ENCODE assay signal across 8 mouse cellular contexts in the genomic region with DNA sequence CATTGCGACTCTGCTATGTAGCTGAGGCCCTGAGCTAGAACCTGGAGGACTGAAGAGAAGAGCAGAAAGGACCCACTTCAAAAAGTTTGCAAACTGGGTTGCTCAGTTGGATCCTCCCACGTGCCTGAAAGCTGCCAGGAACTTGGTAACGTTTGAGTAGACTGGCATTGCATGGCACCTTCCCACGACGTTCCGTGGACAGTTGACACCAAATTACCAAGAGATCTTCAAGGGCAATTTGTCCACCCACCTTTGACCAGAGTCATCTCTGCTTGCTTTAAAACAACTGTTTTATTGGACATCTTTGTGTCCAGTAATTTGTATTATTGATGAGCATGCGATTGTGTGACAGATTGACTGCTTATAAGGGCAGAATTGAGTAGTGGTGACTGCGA. TPM values are rescaled to one million over a fixed set of nuclear protein-coding genes. Genes with fewer than 3 reads are reported as not detected.
DNase-seq lines count a peak whose midpoint lies in the region; ATAC-seq and TF ChIP-seq lines count a peak whose summit lies in the region.

A gene (minus strand): TSS at position 96 of the 395 bp plus-strand sequence.

- no peak for DNase-seq in heart, postnatal 4 days
- no peak for DNase-seq in left cerebral cortex, postnatal 14 days (ENCODE audit: low spot score in 2 of 2)
- no peak for DNase-seq in MN1 (ENCODE audit: low spot score)
- no peak for DNase-seq in thymus, postnatal 4 days

- no peak for TF ChIP-seq CTCF in ES-Bruce4 (IDR thresholded peaks at IDR 0.05; ENCODE audit: low read depth, low read length)

- TF ChIP-seq EP300 in ES-Bruce4 (IDR thresholded peaks at IDR 0.05; ENCODE audit: insufficient read depth, low read depth, low read length): no peak

- ATAC-seq in heart, embryonic 14.5 days (ENCODE audit: insufficient number of reproducible peaks, insufficient read depth, low FRiP score, low read depth): 0 out of 2 replicates have a peak, but pooled peaks have one; percentile 6
- no peak for ATAC-seq in forebrain, embryonic 16.5 days
- no peak for ATAC-seq in liver, embryonic 15.5 days (ENCODE audit: insufficient read depth)

- peak within 1 kb of the TSS; percentile 97 for H3K4me2 ChIP-seq in heart, embryonic 14.5 days (ENCODE audit: low read length)
- H3K4me2 ChIP-seq in forebrain, embryonic 16.5 days (ENCODE audit: low read length): peak within 1 kb of the TSS; percentile 97
- peak within 1 kb of the TSS; percentile 68 for H3K4me2 ChIP-seq in liver, embryonic 15.5 days

- no peaks in the 10 kb centered on the region for H3K36me3 ChIP-seq in heart, embryonic 14.5 days (ENCODE audit: control insufficient read depth, insufficient read depth, low read length)
- H3K36me3 ChIP-seq in ES-Bruce4 (ENCODE audit: control insufficient read depth, insufficient read depth, low read length, poor library complexity, severe bottlenecking): no peaks in the 10 kb centered on the region
- no peaks in the 10 kb centered on the region for H3K36me3 ChIP-seq in forebrain, embryonic 16.5 days (ENCODE audit: control insufficient read depth, insufficient read depth)
- H3K36me3 ChIP-seq in liver, embryonic 15.5 days (replicated peaks): no peaks in the 10 kb centered on the region

- peak within 1 kb of the TSS; percentile 58 for H3K9ac ChIP-seq in heart, embryonic 14.5 days (ENCODE audit: low read length)
- H3K9ac ChIP-seq in ES-Bruce4 (ENCODE audit: low read depth, poor library complexity, severe bottlenecking): peak within 1 kb of the TSS; percentile 57
- H3K9ac ChIP-seq in forebrain, embryonic 16.5 days (replicated peaks; ENCODE audit: low read depth, low read length): peak within 1 kb of the TSS; percentile 78
- no peak within 1 kb of the TSS for H3K9ac ChIP-seq in liver, embryonic 15.5 days

- H3K4me1 ChIP-seq in heart, embryonic 14.5 days (ENCODE audit: control insufficient read depth in 2 of 2, insufficient read depth in 2 of 2, low read length in 2 of 2): peaks cover 0 to 5% of the 10 kb centered on the region in 2 experiments; a peak in 2 of 4 replicates
- H3K4me1 ChIP-seq in ES-Bruce4 (ENCODE audit: control insufficient read depth, insufficient read depth, low read length): no peaks in the 10 kb centered on the region
- H3K4me1 ChIP-seq in forebrain, embryonic 16.5 days (replicated peaks; ENCODE audit: control insufficient read depth, insufficient read depth, low read length): peaks cover 9% of the 10 kb centered on the region
- no peaks in the 10 kb centered on the region; the same call in 1 of the 2 replicates for H3K4me1 ChIP-seq in liver, embryonic 15.5 days (replicated peaks)

- intact Hi-C loops in left cerebral cortex, postnatal 14 days (cut with DNase I): no loop called here

- H3K9me3 ChIP-seq in heart, embryonic 14.5 days (ENCODE audit: control insufficient read depth, low read length): no peaks in the 10 kb centered on the region
- H3K9me3 ChIP-seq in ES-Bruce4 (replicated peaks; ENCODE audit: control insufficient read depth, insufficient read depth, low read length, poor library complexity, severe bottlenecking): no peaks in the 10 kb centered on the region
- no peaks in the 10 kb centered on the region for H3K9me3 ChIP-seq in forebrain, embryonic 16.5 days (ENCODE audit: control insufficient read depth, low read length)
- H3K9me3 ChIP-seq in liver, embryonic 15.5 days (replicated peaks): no peaks in the 10 kb centered on the region

- no peak for TF ChIP-seq POLR2A in ES-Bruce4 (IDR thresholded peaks at IDR 0.05; ENCODE audit: insufficient read depth, low read length)

- WGBS in heart, embryonic 14.5 days: 53% methylated on average over 8 of the region's 8 CpGs
- WGBS in forebrain, embryonic 16.5 days: 55% methylated on average over 8 of the region's 8 CpGs
- 43% methylated on average over 8 of the region's 8 CpGs for WGBS in liver, embryonic 15.5 days (ENCODE audit: insufficient replicate concordance)

- H3K27ac ChIP-seq in heart, embryonic 14.5 days (replicated peaks in 1 of 2; ENCODE audit: control insufficient read depth in 1 of 2, insufficient read depth in 1 of 2, low read depth in 2 of 2, low read length in 2 of 2): no peak within 1 kb of the TSS
- H3K27ac ChIP-seq in ES-Bruce4 (ENCODE audit: insufficient read depth, low read length): no peak within 1 kb of the TSS
- H3K27ac ChIP-seq in forebrain, embryonic 16.5 days (ENCODE audit: low read length): no peak within 1 kb of the TSS
- no peak within 1 kb of the TSS for H3K27ac ChIP-seq in liver, embryonic 15.5 days (replicated peaks)

- H3K4me3 ChIP-seq in heart, embryonic 14.5 days (ENCODE audit: control insufficient read depth in 1 of 2, insufficient read depth in 1 of 2, low read depth in 1 of 2, low read length in 2 of 2): peak within 1 kb of the TSS; percentile 50 to 58
- H3K4me3 ChIP-seq in ES-Bruce4 (ENCODE audit: low read depth, low read length): peak within 1 kb of the TSS; percentile 55
- H3K4me3 ChIP-seq in forebrain, embryonic 16.5 days (replicated peaks; ENCODE audit: low read length): peak within 1 kb of the TSS; percentile 75
- peak within 1 kb of the TSS; percentile 49 for H3K4me3 ChIP-seq in liver, embryonic 15.5 days (replicated peaks)

- H3K27me3 ChIP-seq in heart, embryonic 14.5 days (ENCODE audit: control insufficient read depth, insufficient read depth, low read length): peaks cover 53% of the 10 kb centered on the region
- H3K27me3 ChIP-seq in ES-Bruce4 (ENCODE audit: control insufficient read depth, insufficient read depth, low read length, poor library complexity, severe bottlenecking): peaks cover 7% of the 10 kb centered on the region
- H3K27me3 ChIP-seq in forebrain, embryonic 16.5 days (replicated peaks; ENCODE audit: control insufficient read depth, insufficient read depth, low read length): peaks cover 20% of the 10 kb centered on the region
- peaks cover 39% of the 10 kb centered on the region for H3K27me3 ChIP-seq in liver, embryonic 15.5 days

RNA-seq across cellular contexts. Expression of the gene that starts here (rescaled TPM):
- polyA plus RNA-seq in heart, embryonic 14.5 days (2014; fragmentation: Nextera tagmentation; extraction: Ambion mirVana): 0.65 and 0.82 TPM in 2 replicates
- 1 to 10 TPM in 1 of 2 experiments, under 1 TPM in 1; 0.95 to 1.2 TPM for total RNA-seq in heart, postnatal 4 days (2021)
- polyA plus RNA-seq in ES-Bruce4 (2011; ENCODE audit: insufficient read depth, insufficient read length, low read depth, missing spikeins): 0.90 and 1.2 TPM in 2 replicates
- polyA plus RNA-seq in forebrain, embryonic 16.5 days (2015; fragmentation: Nextera tagmentation; extraction: Ambion mirVana): 0.30 TPM in 2 replicates
- 0.02 TPM in 1 of 2 replicates, not detected in the other for polyA plus RNA-seq in liver, embryonic 15.5 days (2015; fragmentation: Nextera tagmentation; extraction: Ambion mirVana)
- 1 to 10 TPM in 1 of 2 experiments, under 1 TPM in 1; 0.40 to 1.1 TPM for total RNA-seq in left cerebral cortex, postnatal 14 days (2021)

Comparison
In these comparisons a context has a peak if more than half of its experiments do, and no peak if none do; other contexts are left out.
1. Peak in ATAC-seq, H3K4me3 ChIP-seq, H3K9ac ChIP-seq and H3K4me2 ChIP-seq in heart, embryonic 14.5 days; RNA of the gene not detected or under 1 TPM.